Mouse (Mus musculus) kidney, adult 2 months (tissue): ENCODE results near the gene Plau. TPM values are rescaled to one million over a fixed set of nuclear protein-coding genes. Genes with fewer than 3 reads are reported as not detected.

Experiments
- DNase-seq: peaks from one replicate; pipeline ENCODE4 v3.0.0; 2021
- H3K27ac ChIP-seq: fragments of 200-500 bp; 2 replicates; pipeline ENCODE4 v1.5.1; 2012; ENCODE audit warnings: low read depth, low read length, control low read depth, inconsistent platforms; ENCODE audit not compliant: insufficient read depth
- H3K27me3 ChIP-seq: fragments of 200-500 bp; replicated peaks from 2 replicates; pipeline ENCODE4 v1.6.1; 2012; ENCODE audit warnings: mild to moderate bottlenecking, moderate library complexity, low read length, inconsistent platforms; ENCODE audit not compliant: control insufficient read depth, insufficient read depth
- H3K36me3 ChIP-seq: fragments of 200-500 bp; 2 replicates; pipeline ENCODE4 v1.6.1; 2012; ENCODE audit warnings: mild to moderate bottlenecking, moderate library complexity, low read length, inconsistent platforms; ENCODE audit not compliant: control insufficient read depth, insufficient read depth
- H3K4me1 ChIP-seq: fragments of 200-500 bp; 2 replicates; pipeline ENCODE4 v1.6.1; 2011; ENCODE audit warnings: low read length; ENCODE audit not compliant: control insufficient read depth, insufficient read depth
- H3K4me3 ChIP-seq: fragments of 200-500 bp; 2 replicates; pipeline ENCODE4 v1.5.1; 2011; ENCODE audit warnings: mild to moderate bottlenecking, low read depth, low read length, control low read depth; ENCODE audit not compliant: insufficient read depth
- CTCF ChIP-seq: fragments of 200-500 bp; conservative IDR thresholded peaks from 2 replicates; pipeline ENCODE4 v1.5.1; 2011; ENCODE audit warnings: low read depth, mild to moderate bottlenecking, control low read depth, low read length, moderate library complexity, mixed read lengths; ENCODE audit not compliant: insufficient read depth, insufficient read length
- POLR2A ChIP-seq: fragments of 200-500 bp; IDR thresholded peaks from one replicate; pipeline ENCODE4 v1.6.1; 2011; ENCODE audit warnings: low read depth, low read length, control low read depth
- WGBS: fragments of 180-500 bp; shearing (Covaris S2); methylation state at CpG from one replicate; pipeline ENCODE4 v1.1.7; 2018; 5-methylcytosine and 5-hydroxymethylcytosine counted together
- polyA plus RNA-seq: library from polyadenylated mRNA; depleted of rRNA; stranded (reverse); fragments of >200 nt; gene quantifications from 2 replicates; pipeline ENCODE4 v1.2.3, GENCODE M21; 2012

The Plau gene
- polyA plus RNA-seq, 1 experiment, result 276 TPM

DNA sequence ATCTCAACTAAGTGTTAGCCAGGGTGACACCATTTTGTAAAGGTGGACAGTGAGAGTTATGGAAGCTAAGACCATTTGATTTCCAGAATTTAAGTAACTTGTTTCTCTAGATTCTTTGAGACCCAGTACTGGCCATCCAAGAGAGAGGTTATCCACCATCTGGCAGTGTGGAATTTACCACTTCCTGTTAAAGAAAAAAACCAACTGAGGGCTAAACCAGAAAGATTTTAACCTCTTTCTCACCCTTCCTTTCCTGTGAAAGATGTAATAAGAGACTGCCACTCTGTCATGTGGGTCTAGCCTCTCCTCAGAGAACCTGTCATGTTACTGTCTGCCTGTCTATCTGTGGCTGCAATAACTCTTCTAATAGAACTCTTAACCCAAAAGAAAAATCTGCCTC is 26.6 kb upstream of the Plau start:
- Histone ChIP-seq H3K4me1 (peaks cover 13% of the 10 kb centered on the region), H3K36me3 (no peaks in the 10 kb centered on the region), H3K27ac (peak overlapping the region; percentile 73), H3K27me3 (no peaks in the 10 kb centered on the region), H3K4me3 (no peak overlapping the region)
- TF ChIP-seq POLR2A (no peak), CTCF (no peak)
- no peak for DNase-seq

DNA sequence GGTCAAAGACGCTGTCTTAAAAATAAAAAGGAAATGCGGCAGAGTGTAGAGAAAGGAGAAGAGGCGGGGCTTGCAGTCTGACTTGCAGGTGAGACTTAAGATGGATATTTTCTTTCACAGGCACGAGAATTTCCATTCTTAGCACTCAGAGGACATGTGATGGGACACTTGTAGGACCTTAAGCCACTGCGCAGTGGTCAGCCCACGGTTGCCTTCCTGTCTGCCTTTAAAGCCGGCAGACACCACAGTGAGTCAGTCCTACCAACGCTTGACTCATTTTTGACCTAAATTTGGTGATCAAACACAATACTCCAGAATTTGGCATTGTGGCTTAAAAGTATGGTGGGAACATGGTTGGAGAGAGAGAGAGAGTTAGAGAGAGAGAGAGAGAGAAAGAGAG is 25.2 kb upstream of the Plau start:
- Histone ChIP-seq H3K27ac (no peak overlapping the region), H3K4me3 (no peak overlapping the region), H3K4me1 (peaks cover 2% of the 10 kb centered on the region; the same call in 1 of the 2 replicates), H3K27me3 (no peaks in the 10 kb centered on the region), H3K36me3 (no peaks in the 10 kb centered on the region)
- TF ChIP-seq CTCF (no peak), POLR2A (no peak)
- 84% methylated on average over 8 of the region's 8 CpGs for WGBS
- no peak for DNase-seq

DNA sequence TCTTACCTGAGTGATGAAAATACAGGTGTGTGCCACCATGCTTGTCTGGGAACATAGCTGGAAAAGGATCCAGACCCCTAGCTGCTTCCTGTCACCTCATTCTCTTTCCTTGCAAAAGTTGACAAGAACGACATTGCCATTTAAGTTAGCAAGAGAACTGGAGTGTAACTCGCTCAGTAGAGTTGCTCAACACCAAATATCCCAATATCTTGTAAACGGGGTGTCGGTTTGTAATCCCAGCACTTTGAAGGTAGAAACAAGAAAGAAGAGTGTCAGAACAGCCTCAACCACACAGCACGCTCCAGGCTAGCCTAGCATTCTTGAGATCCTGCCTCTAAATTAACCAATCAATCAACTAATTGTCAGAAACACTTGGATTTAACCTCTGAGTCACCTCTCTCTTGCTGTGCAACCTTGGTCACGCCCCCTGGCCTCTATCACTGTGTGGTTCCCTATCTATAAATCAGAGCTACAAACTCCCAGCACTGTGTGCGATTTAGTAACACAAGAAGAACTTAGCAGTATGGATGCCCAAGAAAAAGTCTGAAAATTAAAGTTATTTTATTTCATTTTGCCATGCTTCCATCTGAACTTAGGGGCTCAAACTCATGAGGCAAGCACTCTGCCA is 24.6 kb upstream of the Plau start:
- H3K4me3 ChIP-seq, result no peak overlapping the region
- DNase-seq, result no peak
- H3K4me1 ChIP-seq, result no peaks in the 10 kb centered on the region
- H3K27ac ChIP-seq, result no peak overlapping the region
- no peak for TF ChIP-seq POLR2A
- no peak for TF ChIP-seq CTCF
- H3K27me3 ChIP-seq, result no peaks in the 10 kb centered on the region
- no peaks in the 10 kb centered on the region for H3K36me3 ChIP-seq
- WGBS, result 81% methylated on average over 7 of the region's 7 CpGs

DNA sequence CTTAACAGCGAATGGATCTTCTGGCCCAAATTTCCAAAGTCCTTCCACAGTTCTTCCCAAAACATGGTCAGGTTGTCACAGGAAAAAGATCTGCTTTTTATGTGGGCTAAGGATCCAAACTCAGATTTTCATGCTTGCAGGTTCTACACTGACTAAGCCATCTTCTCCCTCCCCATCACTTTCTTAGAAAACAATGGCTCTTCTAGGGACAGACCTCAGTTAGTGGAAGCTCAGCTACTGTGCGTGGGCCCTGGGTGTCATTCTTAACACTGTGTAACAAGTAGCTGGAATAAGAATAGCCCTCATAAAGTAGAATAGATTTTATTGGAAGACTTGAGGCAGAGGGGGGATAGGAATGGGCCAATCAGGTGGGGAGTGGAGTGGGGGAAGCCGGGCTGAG is 21.0 kb upstream of the Plau start:
- Histone ChIP-seq H3K27me3 (no peaks in the 10 kb centered on the region), H3K36me3 (no peaks in the 10 kb centered on the region), H3K4me1 (no peaks in the 10 kb centered on the region), H3K27ac (no peak overlapping the region), H3K4me3 (no peak overlapping the region)
- WGBS, result 94% methylated on average over 3 of the region's 3 CpGs
- DNase-seq, result no peak
- TF ChIP-seq POLR2A, result no peak
- no peak for TF ChIP-seq CTCF

DNA sequence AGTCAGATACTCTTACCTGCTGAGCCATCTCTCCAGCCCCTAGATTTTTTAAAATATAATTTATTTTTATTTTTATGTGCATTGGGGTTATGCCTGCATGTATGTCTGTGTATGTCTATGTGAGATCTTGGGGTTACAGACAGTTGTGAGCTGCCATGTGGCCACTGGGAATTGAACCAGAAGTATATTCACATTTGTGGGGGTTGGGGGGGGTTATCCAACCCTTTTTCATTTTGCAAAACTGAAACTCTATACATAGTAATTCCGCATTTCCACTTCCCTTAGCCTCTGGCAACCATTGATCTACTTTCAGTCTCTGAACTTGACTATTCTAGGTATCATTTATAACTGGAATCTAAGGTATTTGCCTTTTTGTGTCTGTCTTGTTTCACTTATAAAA is 11.9 kb upstream of the Plau start:
- Histone ChIP-seq H3K27me3 (no peaks in the 10 kb centered on the region), H3K27ac (no peak overlapping the region), H3K4me1 (no peaks in the 10 kb centered on the region), H3K36me3 (no peaks in the 10 kb centered on the region), H3K4me3 (no peak overlapping the region)
- WGBS, result 86% methylated on average over 1 of the region's 1 CpGs
- DNase-seq, result no peak
- TF ChIP-seq CTCF (no peak), POLR2A (no peak)

DNA sequence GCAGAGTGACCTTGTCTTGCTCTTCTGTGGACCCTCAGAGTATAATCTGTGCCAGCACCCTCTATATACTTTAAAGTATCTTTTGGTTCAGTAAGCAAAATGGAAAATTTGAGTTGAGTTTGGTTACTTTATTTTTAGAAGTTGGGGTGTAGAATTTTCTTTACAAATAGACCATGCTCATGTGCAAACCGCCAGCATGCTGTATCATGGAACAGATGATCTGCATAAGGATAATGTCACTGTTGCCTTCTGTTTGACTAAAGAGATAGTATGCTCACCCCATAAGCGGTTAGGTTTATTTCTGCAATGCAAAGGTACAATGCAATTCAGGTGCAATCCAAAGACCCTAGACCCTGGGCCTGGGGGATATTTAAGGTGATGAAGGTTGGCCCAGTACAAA is 10.9 kb upstream of the Plau start:
- Histone ChIP-seq H3K4me1 (no peaks in the 10 kb centered on the region), H3K27ac (no peak overlapping the region), H3K36me3 (no peaks in the 10 kb centered on the region), H3K4me3 (no peak overlapping the region), H3K27me3 (no peaks in the 10 kb centered on the region)
- WGBS, result 99% methylated on average over 2 of the region's 2 CpGs
- TF ChIP-seq CTCF, result no peak
- no peak for TF ChIP-seq POLR2A
- no peak for DNase-seq

DNA sequence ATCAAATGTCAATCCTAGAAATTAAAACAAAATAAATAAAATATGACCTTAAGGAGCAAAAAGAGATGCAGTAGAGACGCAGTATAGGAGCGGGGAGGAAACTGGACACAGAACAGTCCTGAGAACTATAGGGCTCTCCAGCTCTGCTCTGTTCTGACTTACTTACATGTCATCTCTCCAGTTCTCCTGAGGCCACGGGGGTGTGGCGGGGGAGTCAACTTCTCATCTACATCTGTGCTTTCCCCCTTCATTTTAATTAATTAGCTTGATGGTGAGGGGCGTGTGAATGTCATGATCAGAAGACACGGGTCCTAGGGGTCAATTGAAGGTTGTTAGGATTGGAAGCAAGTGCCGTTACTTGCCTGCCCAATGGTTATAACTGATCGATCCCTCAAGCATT is 9.4 kb upstream of the Plau start:
- DNase-seq, result no peak
- H3K4me3 ChIP-seq, result no peak overlapping the region
- no peak overlapping the region for H3K27ac ChIP-seq
- TF ChIP-seq POLR2A, result no peak
- TF ChIP-seq CTCF, result no peak
- H3K27me3 ChIP-seq, result no peaks in the 10 kb centered on the region
- whole genome bisulfite sequencing, result 78% methylated on average over 8 of the region's 8 CpGs
- H3K4me1 ChIP-seq, result no peaks in the 10 kb centered on the region
- no peaks in the 10 kb centered on the region for H3K36me3 ChIP-seq
